Mouse (Mus musculus) layer of hippocampus, adult 9-10 months (tissue): ENCODE results near the gene Olfr64.

Source experiments
- DNase-seq: peaks from one replicate; pipeline ENCODE4 v3.0.0; 2022; ENCODE audit warnings: low spot score

Gene Olfr64

DNA sequence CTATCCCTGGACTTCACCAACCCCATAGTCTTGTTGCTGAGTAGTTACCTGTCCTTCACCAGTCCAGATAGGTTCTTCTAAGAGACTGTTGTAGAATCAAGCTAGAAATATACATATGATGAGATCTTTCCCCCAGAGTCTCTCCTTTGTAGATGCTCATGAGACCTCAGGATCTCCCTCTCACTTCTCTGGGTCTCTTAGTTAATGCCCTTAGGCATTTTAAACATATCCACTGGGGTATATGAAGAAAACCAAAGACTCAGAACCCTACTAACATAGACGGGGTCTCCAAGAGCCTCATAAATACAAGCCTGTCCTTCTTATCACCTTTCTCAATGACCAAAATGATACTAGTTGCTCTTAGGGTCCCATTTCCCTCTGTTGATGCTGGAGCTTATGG is at the start of gene Olfr64:
Gene Olfr64 (minus strand): TSS at position 101 of the 400 bp plus-strand sequence.
- no peak for DNase-seq

DNA sequence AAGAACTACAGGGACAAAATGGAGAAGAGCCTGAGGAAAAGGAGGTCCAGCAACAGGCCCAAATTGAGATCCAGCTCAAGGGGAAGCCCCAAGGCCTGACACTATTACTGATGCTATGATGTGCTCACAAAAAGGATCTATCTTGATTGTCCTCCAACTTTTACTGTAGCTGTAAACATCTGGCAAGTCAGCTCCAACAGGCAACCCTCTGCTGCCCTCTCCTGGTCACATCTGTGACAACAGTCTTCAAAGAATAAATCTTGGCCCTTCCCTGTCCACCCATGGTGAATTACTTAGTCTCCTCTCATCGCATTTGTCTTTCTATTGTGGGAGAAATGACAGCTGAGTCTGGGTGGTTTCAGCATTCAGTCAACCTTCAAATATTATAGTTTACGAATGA is 48.4 kb upstream of the Olfr64 start:
- DNase-seq, result no peak

GRCm38 (mm10) chr7:103934264-103934663 is 40.0 kb upstream of the Olfr64 start, which contains the start of gene Olfr632:
Olfr632 (plus strand) TSS chr7:103934347.
- DNase-seq, result no peak

DNA sequence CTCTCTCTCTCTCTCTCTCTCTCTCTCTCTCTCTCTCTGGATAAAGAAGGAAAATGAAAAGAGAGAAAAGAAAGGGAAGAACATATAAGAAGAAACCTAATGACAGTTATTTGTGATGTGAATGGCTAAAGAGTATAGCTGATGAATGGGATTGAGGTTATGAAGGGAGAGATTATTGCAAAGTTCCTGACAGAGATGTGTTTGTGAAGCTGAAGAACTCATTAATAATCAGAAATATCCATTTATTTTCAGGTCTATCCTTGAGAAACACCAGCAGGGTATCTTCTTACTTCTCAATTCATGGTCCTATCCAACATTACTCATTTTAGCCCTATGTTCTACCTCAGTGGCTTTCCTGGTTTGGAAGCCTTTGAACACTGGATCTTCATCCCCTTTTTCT is 34.2 kb upstream of the Olfr64 start, which contains the start of gene Olfr631:
Gene Olfr631 (plus strand): TSS at position 301 of the 400 bp plus-strand sequence.
- DNase-seq, result no peak

DNA sequence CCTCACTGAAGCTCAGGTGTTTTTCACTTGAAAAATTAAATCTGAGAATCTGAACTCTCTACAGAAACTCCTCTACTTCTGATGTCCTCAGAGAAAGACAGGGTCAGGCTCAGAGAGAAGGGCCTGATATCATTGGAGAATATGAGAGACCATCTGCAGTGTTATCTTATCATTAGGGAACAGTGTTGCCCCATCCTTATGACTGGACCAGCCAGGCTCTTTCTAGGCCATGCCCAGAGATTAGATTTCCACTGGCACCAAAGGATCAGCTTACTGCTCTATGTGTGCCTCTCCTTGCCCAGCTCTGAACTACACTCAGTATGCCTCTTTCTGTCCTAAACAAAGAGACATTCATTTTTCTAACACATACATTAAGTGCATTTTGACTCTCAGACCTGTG is 21.1 kb upstream of the Olfr64 start:
- DNase-seq, result no peak

DNA sequence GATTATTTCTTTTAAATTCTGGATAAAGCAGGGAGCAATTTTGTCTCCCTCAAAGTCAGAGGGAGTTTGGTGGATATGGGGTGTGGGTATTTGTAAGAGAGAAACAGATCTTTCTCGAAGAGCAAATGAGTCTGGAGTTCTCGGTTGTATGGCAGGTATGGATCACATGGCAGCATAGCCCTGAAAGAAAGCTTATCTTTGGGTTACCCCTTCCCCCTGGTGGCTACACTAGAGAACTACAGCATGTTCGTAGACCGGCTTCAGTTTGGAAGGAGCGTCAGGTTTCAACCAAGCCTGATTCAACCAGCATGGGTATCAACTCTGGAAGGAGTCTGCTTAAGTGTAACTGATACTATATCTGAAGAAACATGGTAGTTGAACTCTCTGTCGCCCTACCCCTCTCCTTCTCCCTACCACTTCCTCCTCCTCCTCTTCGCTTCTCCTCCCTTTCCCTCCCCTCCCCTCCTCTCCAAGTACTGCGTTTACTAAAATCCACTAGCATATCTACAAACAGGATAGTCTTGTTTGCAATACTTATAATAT is 18.8 kb upstream of the Olfr64 start:
- no peak for DNase-seq

DNA sequence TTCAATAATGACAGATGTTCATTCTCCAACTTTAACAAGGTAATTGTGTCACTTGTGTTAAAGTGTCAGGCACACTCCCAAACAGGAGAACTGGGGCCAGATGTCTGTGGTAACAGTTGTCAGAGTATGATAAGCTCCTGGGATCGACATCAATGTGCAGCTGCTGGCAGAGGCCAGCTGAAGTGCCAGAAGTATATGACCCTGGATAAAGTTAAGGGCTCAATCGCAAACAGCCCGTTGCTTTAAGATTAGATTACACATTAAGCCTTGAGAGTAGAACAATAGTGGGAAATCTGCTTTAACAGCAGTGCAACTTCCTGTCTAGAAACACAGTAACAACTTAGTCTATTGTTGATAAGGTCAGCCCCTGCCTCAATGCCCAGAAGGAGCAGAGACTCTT is 15.8 kb upstream of the Olfr64 start:
- DNase-seq, result no peak

DNA sequence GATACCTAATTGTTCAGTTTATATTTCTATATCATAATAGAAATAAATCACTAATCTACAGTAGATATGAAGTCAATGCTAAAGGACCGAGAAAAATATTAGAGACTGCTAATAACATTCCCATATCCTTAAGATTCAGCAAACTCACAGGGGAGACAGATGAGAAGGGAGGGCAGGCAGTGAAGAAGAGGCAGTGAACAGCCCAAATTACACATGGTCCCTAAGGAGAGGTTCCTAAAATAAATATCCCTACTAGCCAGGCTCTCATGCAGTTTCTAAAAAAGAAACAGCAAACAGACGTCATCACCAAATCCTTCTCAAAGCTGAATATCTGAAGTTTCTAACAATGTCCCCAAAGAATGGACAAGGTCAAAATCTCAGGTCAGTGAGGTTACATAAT is 8.9 kb upstream of the Olfr64 start, which contains the start of gene Olfr65:
Gene Olfr65 (plus strand): TSS at position 301 of the 400 bp plus-strand sequence.
- DNase-seq, result no peak

- DNase-seq, result no peak
These were observed 8.1 kb downstream of the Olfr64 start, which contains the start of gene Olfr66 for GRCm38 (mm10) chr7:103886152-103886551. Olfr66 (minus strand) TSS chr7:103886252.

DNA sequence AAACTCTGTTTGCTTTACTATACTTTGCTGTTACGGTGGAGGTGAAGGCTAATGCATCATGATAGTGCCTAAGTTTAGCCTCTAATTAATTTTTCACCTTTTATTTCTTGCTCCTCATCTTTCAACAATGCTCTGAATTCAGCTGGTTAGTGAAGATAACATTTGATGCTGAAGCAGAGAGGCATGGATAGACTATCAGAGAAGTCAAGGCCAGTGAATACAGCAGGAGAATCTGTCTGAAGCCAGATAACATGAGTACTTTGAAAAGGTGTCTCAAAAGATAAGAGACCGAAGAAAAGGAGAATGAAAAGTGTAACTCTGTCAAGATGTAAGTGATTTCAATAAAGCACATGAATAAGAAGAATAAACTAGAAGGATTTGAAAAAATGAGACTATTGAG is 17.2 kb downstream of the Olfr64 start:
- no peak for DNase-seq

- DNase-seq, result no peak
These were observed 19.8 kb downstream of the Olfr64 start for GRCm38 (mm10) chr7:103874451-103874850.

DNA sequence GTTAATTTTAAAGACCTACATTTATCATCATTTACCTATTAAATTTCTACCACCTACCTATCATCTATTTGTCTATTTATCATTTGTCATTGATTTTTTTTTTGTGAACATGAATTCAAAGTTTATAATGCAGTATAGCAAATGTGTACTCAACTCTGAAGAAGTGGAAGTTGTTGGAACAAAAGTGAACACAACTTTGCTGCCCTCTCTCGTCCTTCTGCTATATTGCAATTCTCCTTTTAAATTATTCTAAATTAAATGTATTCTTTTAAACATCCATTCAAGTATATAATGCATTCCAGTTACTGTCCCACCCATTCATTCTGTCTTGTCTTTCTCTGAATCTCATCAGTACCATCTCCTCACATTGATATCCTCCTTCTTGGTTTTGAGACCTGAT is 21.2 kb downstream of the Olfr64 start:
- DNase-seq, result no peak

- DNase-seq, result no peak
These were observed 23.6 kb downstream of the Olfr64 start for GRCm38 (mm10) chr7:103870667-103871066.

GRCm38 (mm10) chr7:103865716-103866115 is 28.6 kb downstream of the Olfr64 start:
- no peak for DNase-seq

GRCm38 (mm10) chr7:103861531-103861930 is 32.8 kb downstream of the Olfr64 start:
- no peak for DNase-seq

GRCm38 (mm10) chr7:103860855-103861254 is 33.4 kb downstream of the Olfr64 start:
- no peak for DNase-seq

DNA sequence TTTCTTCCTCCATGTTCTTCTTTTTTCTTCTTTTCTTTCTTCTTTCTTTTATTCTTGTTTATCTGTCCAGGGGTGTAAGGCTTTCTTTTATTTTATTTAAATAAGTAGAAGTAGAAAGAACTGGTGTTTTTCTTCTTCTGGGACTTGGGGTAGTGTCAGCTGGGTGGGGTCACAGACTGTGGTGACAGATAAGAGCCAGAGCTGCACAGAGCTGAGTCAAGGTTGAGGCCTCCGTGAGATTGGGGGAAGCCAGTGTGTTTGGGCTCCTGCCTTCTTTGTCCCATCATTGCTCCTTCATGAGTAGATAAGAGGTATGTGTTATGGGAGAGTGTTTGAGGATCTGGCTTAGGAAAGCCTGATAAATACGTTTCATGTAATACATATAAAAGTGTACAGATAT is 35.2 kb downstream of the Olfr64 start:
- no peak for DNase-seq

DNA sequence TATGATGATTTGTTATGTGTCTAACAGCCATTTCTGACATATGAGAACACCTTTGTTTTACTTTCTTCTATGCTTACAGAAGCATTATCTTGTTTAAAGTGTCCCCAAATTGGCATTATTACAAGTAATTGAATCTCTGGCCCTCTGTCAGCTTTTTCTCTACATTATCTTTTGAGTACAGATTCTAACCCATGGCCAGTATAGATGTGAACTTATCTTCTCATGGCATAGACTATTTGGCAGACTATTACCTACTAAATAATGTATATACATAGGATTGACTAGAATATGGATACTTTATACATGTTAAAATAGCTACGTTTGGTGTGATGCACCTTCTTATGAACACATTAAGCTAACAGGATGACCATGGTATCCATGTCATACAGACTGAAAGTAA is 39.6 kb downstream of the Olfr64 start:
- DNase-seq, result no peak

DNA sequence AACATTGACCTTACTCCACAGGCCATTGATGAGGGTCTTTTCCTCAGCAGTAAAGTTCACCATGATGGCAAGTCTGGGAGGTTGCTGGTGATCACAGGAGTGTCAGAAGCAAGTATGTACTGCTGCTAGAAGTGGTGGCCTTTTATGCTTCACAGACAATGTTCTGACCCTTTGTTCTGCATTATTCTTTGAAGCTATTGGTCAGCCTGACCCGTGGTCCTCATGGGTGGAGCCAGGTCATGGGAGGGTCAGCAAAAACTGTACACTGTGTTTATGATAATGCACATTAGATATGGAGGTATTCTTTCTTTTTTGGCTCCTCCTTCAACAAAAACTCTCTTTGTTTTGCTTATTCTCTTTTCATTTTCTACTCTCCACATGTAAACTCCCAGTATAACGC is 41.2 kb downstream of the Olfr64 start, which contains the start of gene Hbb-y:
Gene Hbb-y (minus strand): TSS at position 127 of the 400 bp plus-strand sequence.
- no peak for DNase-seq

DNA sequence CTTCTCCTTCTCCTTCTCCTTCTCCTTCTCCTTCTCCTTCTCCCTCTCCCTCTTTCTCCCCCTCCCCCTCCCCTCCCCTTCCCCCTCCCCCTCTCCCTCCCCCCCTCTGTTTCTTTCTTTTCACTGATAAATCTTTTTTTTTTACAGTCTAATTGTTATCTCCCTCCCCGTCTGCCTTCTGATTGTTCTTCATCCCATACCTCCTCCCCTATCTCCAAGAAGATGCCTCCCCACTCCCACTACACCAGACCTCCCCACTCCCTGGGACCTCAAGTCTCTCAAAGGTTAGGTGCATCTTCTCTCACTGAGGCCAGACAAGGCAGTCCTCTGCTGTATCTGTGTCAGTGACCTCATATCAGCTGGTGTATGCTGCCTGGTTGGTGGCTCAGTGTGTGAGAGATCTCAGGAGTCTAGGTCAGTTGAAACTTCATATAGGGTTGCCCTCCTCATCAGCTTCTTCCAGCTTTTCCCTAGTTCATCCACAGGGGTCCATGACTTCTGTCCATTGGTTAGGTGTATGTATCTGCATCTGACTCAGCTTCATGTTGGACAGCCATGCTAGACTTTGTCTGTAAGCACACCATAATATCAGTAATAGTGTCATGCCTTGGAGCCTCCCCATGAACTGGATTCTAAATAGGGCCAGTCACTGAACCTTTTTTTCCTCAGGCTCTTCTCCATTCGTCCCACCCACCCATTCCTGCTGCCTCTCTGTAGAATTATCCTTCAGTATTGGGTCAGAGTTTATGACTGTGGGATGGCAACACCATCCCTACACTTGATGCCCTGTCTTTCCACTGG is 49.6 kb downstream of the Olfr64 start:
- DNase-seq, result no peak

GRCm38 (mm10) chr7:103843034-103843433 is 51.3 kb downstream of the Olfr64 start, which contains the start of gene Hbb-bh1:
Hbb-bh1 (minus strand) TSS chr7:103843164.
- DNase-seq, result no peak

GRCm38 (mm10) chr7:103840268-103840667 is 54.0 kb downstream of the Olfr64 start, which contains the start of gene Hbb-bh2:
Hbb-bh2 (minus strand) TSS chr7:103840520.
- DNase-seq, result no peak
